Mouse (Mus musculus) C2C12 (cell line): ENCODE results near the gene A530016L24Rik. TPM values are rescaled to one million over a fixed set of nuclear protein-coding genes. Genes with fewer than 3 reads are reported as not detected.

Experiments
- H3K27me3 ChIP-seq: one replicate; pipeline ENCODE4 v1.6.1; 2011; ENCODE audit not compliant: control insufficient read depth, insufficient read depth, insufficient read length
- H3K36me3 ChIP-seq: one replicate; pipeline ENCODE4 v1.6.1; 2011; ENCODE audit not compliant: control insufficient read depth, insufficient read depth
- H3K4me3 ChIP-seq: one replicate; pipeline ENCODE4 v1.5.1; 2011; ENCODE audit warnings: mild to moderate bottlenecking, control low read depth; ENCODE audit not compliant: poor library complexity, insufficient read depth, severe bottlenecking
- H3K79me2 ChIP-seq: one replicate; pipeline ENCODE4 v1.6.1; 2011; ENCODE audit not compliant: control insufficient read depth, insufficient read depth
- H3K79me3 ChIP-seq: one replicate; pipeline ENCODE4 v1.6.1; 2011; ENCODE audit warnings: low read depth, control low read depth
- H3ac ChIP-seq: one replicate; pipeline ENCODE3; 2011; ENCODE audit warnings: low read depth; ENCODE audit not compliant: control insufficient read depth, insufficient read length
- CEBPB ChIP-seq: IDR thresholded peaks from one replicate; pipeline ENCODE4 v1.6.1; 2011; ENCODE audit warnings: low read depth, mild to moderate bottlenecking, control low read depth, moderate library complexity
- CTCF ChIP-seq: IDR thresholded peaks from one replicate; pipeline ENCODE4 v1.5.1; 2011; ENCODE audit not compliant: control insufficient read depth, insufficient read depth, insufficient read length
- FOSL1 ChIP-seq: IDR thresholded peaks from one replicate; pipeline ENCODE4 v1.8.0; 2011; ENCODE audit warnings: mild to moderate bottlenecking, low read length; ENCODE audit not compliant: poor library complexity, insufficient read depth, severe bottlenecking
- MAX ChIP-seq: IDR thresholded peaks from one replicate; pipeline ENCODE4 v1.6.1; 2011; ENCODE audit warnings: mild to moderate bottlenecking, control low read depth
- MYOD1 ChIP-seq: IDR thresholded peaks from one replicate; pipeline ENCODE4 v1.6.1; 2011; ENCODE audit warnings: low read depth; ENCODE audit not compliant: control insufficient read depth, insufficient read length
- MYOG ChIP-seq: IDR thresholded peaks from one replicate; pipeline ENCODE4 v1.6.1; 2011; ENCODE audit not compliant: control insufficient read depth, insufficient read length; ENCODE audit errors: extremely low read depth
- USF1 ChIP-seq: IDR thresholded peaks from one replicate; pipeline ENCODE4 v1.6.1; 2011; ENCODE audit warnings: low read depth, mild to moderate bottlenecking, control low read depth, moderate library complexity
- polyA plus RNA-seq: library from polyadenylated mRNA; unstranded; fragments of >200 nt; fragmentation: generic; extraction: Trizol; gene quantifications from one replicate; pipeline ENCODE4 v1.2.1, GENCODE M21; 2012; ENCODE audit warnings: missing spikeins

Gene A530016L24Rik
- polyA plus RNA-seq, 1 experiment: 0.13 TPM

- H3K27me3 ChIP-seq: peaks cover 36% of the 10 kb centered on the region
- H3ac ChIP-seq: no peak overlapping the region
- no peak for TF ChIP-seq CEBPB
- TF ChIP-seq MYOD1: no peak
- no peak for TF ChIP-seq MYOG
- no peak overlapping the region for H3K4me3 ChIP-seq
- H3K79me2 ChIP-seq: no peaks in the 10 kb centered on the region
- no peaks in the 10 kb centered on the region for H3K79me3 ChIP-seq
- H3K36me3 ChIP-seq: no peaks in the 10 kb centered on the region
Observed at GRCm38 (mm10) chr12:112539466-112539965, 50.3 kb downstream of the A530016L24Rik start.

- Histone ChIP-seq H3ac (no peak overlapping the region), H3K4me3 (no peak overlapping the region), H3K36me3 (no peaks in the 10 kb centered on the region), H3K27me3 (peaks cover 35% of the 10 kb centered on the region), H3K79me3 (no peaks in the 10 kb centered on the region), H3K79me2 (no peaks in the 10 kb centered on the region)
- TF ChIP-seq MAX (no peak), CEBPB (no peak), USF1 (no peak), CTCF (no peak), MYOD1 (no peak), FOSL1 (no peak), MYOG (no peak)
Observed at GRCm38 (mm10) chr12:112540321-112540720, 51.1 kb downstream of the A530016L24Rik start.

- H3ac ChIP-seq: no peak overlapping the region
- H3K4me3 ChIP-seq: no peak overlapping the region
- TF ChIP-seq MYOD1: no peak
- TF ChIP-seq FOSL1: no peak
- TF ChIP-seq MYOG: no peak
- TF ChIP-seq USF1: no peak
- TF ChIP-seq CTCF: no peak
- no peak for TF ChIP-seq CEBPB
- no peak for TF ChIP-seq MAX
- no peaks in the 10 kb centered on the region for H3K79me3 ChIP-seq
- H3K27me3 ChIP-seq: peaks cover 25% of the 10 kb centered on the region
- no peaks in the 10 kb centered on the region for H3K79me2 ChIP-seq
- no peaks in the 10 kb centered on the region for H3K36me3 ChIP-seq
Observed at GRCm38 (mm10) chr12:112541483-112542091, 52.3 kb downstream of the A530016L24Rik start.

GRCm38 (mm10) chr12:112542257-112542919 is 53.1 kb downstream of the A530016L24Rik start:
- TF ChIP-seq USF1 (no peak), MYOG (no peak), CTCF (no peak), FOSL1 (no peak), MAX (no peak), MYOD1 (no peak), CEBPB (no peak)
- H3K79me2 ChIP-seq: no peaks in the 10 kb centered on the region
- no peak overlapping the region for H3K4me3 ChIP-seq
- no peak overlapping the region for H3ac ChIP-seq
- H3K36me3 ChIP-seq: no peaks in the 10 kb centered on the region
- no peaks in the 10 kb centered on the region for H3K79me3 ChIP-seq
- H3K27me3 ChIP-seq: peaks cover 17% of the 10 kb centered on the region

- H3K4me3 ChIP-seq: no peak overlapping the region
- peak; percentile 71 for TF ChIP-seq CTCF
- no peak for TF ChIP-seq MAX
- H3K36me3 ChIP-seq: no peaks in the 10 kb centered on the region
- H3ac ChIP-seq: no peak overlapping the region
- H3K79me2 ChIP-seq: no peaks in the 10 kb centered on the region
- H3K79me3 ChIP-seq: no peaks in the 10 kb centered on the region
- peaks cover 17% of the 10 kb centered on the region for H3K27me3 ChIP-seq
Observed at GRCm38 (mm10) chr12:112542920-112543300, 53.7 kb downstream of the A530016L24Rik start.

GRCm38 (mm10) chr12:112543941-112544340 is 54.7 kb downstream of the A530016L24Rik start:
- no peak for TF ChIP-seq CEBPB
- no peak for TF ChIP-seq FOSL1
- no peak for TF ChIP-seq CTCF
- TF ChIP-seq MYOD1: no peak
- TF ChIP-seq USF1: no peak
- TF ChIP-seq MAX: no peak
- TF ChIP-seq MYOG: no peak

More at GRCm38 (mm10) chr12:112543941-112544340, 54.7 kb downstream of the A530016L24Rik start:
- no peaks in the 10 kb centered on the region for H3K79me2 ChIP-seq
- H3K4me3 ChIP-seq: no peak overlapping the region
- H3ac ChIP-seq: no peak overlapping the region
- H3K36me3 ChIP-seq: no peaks in the 10 kb centered on the region
- peaks cover 12% of the 10 kb centered on the region for H3K27me3 ChIP-seq
- no peaks in the 10 kb centered on the region for H3K79me3 ChIP-seq
